Mouse (Mus musculus) ES-Bruce4 (cell line): ENCODE measurements around the gene Evc2. TPM values are rescaled to one million over a fixed set of nuclear protein-coding genes. Genes with fewer than 3 reads are reported as not detected.

ENCODE experiments used
- H3K27ac ChIP-seq: 2 replicates; pipeline ENCODE4 v1.5.1; 2012; ENCODE audit warnings: low read length, inconsistent platforms; ENCODE audit not compliant: insufficient read depth
- H3K27me3 ChIP-seq: 2 replicates; pipeline ENCODE4 v1.6.1; 2012; ENCODE audit warnings: mild to moderate bottlenecking, low read length, inconsistent platforms; ENCODE audit not compliant: control insufficient read depth, poor library complexity, insufficient read depth, severe bottlenecking
- H3K36me3 ChIP-seq: 2 replicates; pipeline ENCODE4 v1.6.1; 2012; ENCODE audit warnings: inconsistent platforms, mild to moderate bottlenecking, low read length, moderate library complexity; ENCODE audit not compliant: control insufficient read depth, poor library complexity, insufficient read depth, severe bottlenecking
- H3K4me1 ChIP-seq: one replicate; pipeline ENCODE4 v1.8.1; 2011; ENCODE audit warnings: low read length; ENCODE audit not compliant: control insufficient read depth, insufficient read depth
- H3K4me3 ChIP-seq: 2 replicates; pipeline ENCODE4 v1.5.1; 2011; ENCODE audit warnings: low read depth, mild to moderate bottlenecking, low read length
- H3K9ac ChIP-seq: 2 replicates; pipeline ENCODE4 v1.6.1; 2012; ENCODE audit warnings: low read depth, mild to moderate bottlenecking, inconsistent platforms; ENCODE audit not compliant: poor library complexity, severe bottlenecking
- H3K9me3 ChIP-seq: replicated peaks from 2 replicates; pipeline ENCODE4 v1.6.1; 2012; ENCODE audit warnings: mild to moderate bottlenecking, low read length, inconsistent platforms; ENCODE audit not compliant: control insufficient read depth, poor library complexity, insufficient read depth, severe bottlenecking
- CTCF ChIP-seq: IDR thresholded peaks from one replicate; pipeline ENCODE4 v1.8.1; 2011; ENCODE audit warnings: low read depth, low read length
- EP300 ChIP-seq: IDR thresholded peaks from 2 replicates; pipeline ENCODE4 v1.6.1; 2011; ENCODE audit warnings: low read depth, low read length; ENCODE audit not compliant: insufficient read depth
- POLR2A ChIP-seq: IDR thresholded peaks from one replicate; pipeline ENCODE4 v1.8.1; 2011; ENCODE audit warnings: low read length; ENCODE audit not compliant: insufficient read depth
- polyA plus RNA-seq: library from polyadenylated mRNA; stranded (reverse); fragments of >200 nt; gene quantifications from 2 replicates; pipeline ENCODE4 v1.2.4, GENCODE M21; 2011; ENCODE audit warnings: low read depth; ENCODE audit not compliant: missing spikeins, insufficient read depth, insufficient read length

Evc2 gene
- polyA plus RNA-seq, 1 experiment, result 15.8 TPM

GRCm38 (mm10) chr5:37368796-37369195, 30.5 kb downstream of the Evc2 start:
- Histone ChIP-seq H3K4me1 (no peaks in the 10 kb centered on the region), H3K36me3 (peaks cover 3% of the 10 kb centered on the region; the same call in 1 of the 2 replicates), H3K27me3 (no peaks in the 10 kb centered on the region), H3K9ac (no peak overlapping the region), H3K27ac (no peak overlapping the region), H3K9me3 (no peaks in the 10 kb centered on the region), H3K4me3 (no peak overlapping the region)
- TF ChIP-seq EP300, result no peak
- no peak for TF ChIP-seq POLR2A
- no peak for TF ChIP-seq CTCF

GRCm38 (mm10) chr5:37377376-37377775, 39.1 kb downstream of the Evc2 start:
- Histone ChIP-seq H3K27ac (no peak overlapping the region), H3K36me3 (0 out of 2 replicates have a peak, but pooled peaks cover 2% of the 10 kb centered on the region), H3K27me3 (no peaks in the 10 kb centered on the region), H3K9me3 (no peaks in the 10 kb centered on the region), H3K4me1 (no peaks in the 10 kb centered on the region), H3K9ac (no peak overlapping the region), H3K4me3 (no peak overlapping the region)
- no peak for TF ChIP-seq CTCF
- TF ChIP-seq EP300, result no peak
- TF ChIP-seq POLR2A, result no peak

- H3K36me3 ChIP-seq, result no peaks in the 10 kb centered on the region
These were observed 42.3 kb downstream of the Evc2 start for GRCm38 (mm10) chr5:37380641-37381040.

GRCm38 (mm10) chr5:37383570-37383969, 45.3 kb downstream of the Evc2 start:
- no peak overlapping the region for H3K9ac ChIP-seq
- H3K27ac ChIP-seq, result no peak overlapping the region
- no peaks in the 10 kb centered on the region for H3K9me3 ChIP-seq
- TF ChIP-seq CTCF, result peak; percentile 31
- no peak for TF ChIP-seq EP300
- TF ChIP-seq POLR2A, result no peak
- H3K27me3 ChIP-seq, result no peaks in the 10 kb centered on the region
- H3K4me1 ChIP-seq, result no peaks in the 10 kb centered on the region
- no peaks in the 10 kb centered on the region for H3K36me3 ChIP-seq
- no peak overlapping the region for H3K4me3 ChIP-seq

More at GRCm38 (mm10) chr5:37380641-37381040, 42.3 kb downstream of the Evc2 start:
- no peaks in the 10 kb centered on the region for H3K27me3 ChIP-seq
- H3K9me3 ChIP-seq, result no peaks in the 10 kb centered on the region
- no peaks in the 10 kb centered on the region for H3K4me1 ChIP-seq
- H3K27ac ChIP-seq, result no peak overlapping the region
- no peak overlapping the region for H3K9ac ChIP-seq
- TF ChIP-seq CTCF (no peak), POLR2A (no peak), EP300 (no peak)
- H3K4me3 ChIP-seq, result no peak overlapping the region

- H3K4me3 ChIP-seq, result no peak overlapping the region
- TF ChIP-seq POLR2A (no peak), CTCF (no peak), EP300 (no peak)
- no peaks in the 10 kb centered on the region for H3K9me3 ChIP-seq
- no peaks in the 10 kb centered on the region for H3K36me3 ChIP-seq
- H3K4me1 ChIP-seq, result no peaks in the 10 kb centered on the region
- no peaks in the 10 kb centered on the region for H3K27me3 ChIP-seq
- no peak overlapping the region for H3K9ac ChIP-seq
- no peak overlapping the region for H3K27ac ChIP-seq
These were observed 50.3 kb downstream of the Evc2 start for GRCm38 (mm10) chr5:37388646-37389045.

- H3K4me3 ChIP-seq, result no peak overlapping the region
- no peak overlapping the region for H3K9ac ChIP-seq
- H3K9me3 ChIP-seq, result no peaks in the 10 kb centered on the region
- H3K27me3 ChIP-seq, result no peaks in the 10 kb centered on the region
- no peaks in the 10 kb centered on the region for H3K4me1 ChIP-seq
- no peaks in the 10 kb centered on the region for H3K36me3 ChIP-seq
- TF ChIP-seq CTCF, result no peak
- H3K27ac ChIP-seq, result no peak overlapping the region
These were observed 51.7 kb downstream of the Evc2 start for GRCm38 (mm10) chr5:37389808-37390495.
